Mouse (Mus musculus): ENCODE data around the gene Uvrag. TPM values are rescaled to one million over a fixed set of nuclear protein-coding genes. Genes with fewer than 3 reads are reported as not detected.

Uvrag gene
- total and polyA plus RNA-seq, 3 experiments: 15.0 to 19.5 TPM; not detected in 1

GRCm38 (mm10) chr7:99151342-99151741 lies 10.4 kb upstream of the Uvrag start (continued):
- TF ChIP-seq ZNF384 (IDR thresholded peaks at IDR 0.05; ENCODE audit: low read depth, low read length) (peak; percentile 33; the same call in 1 of the 2 replicates), MAZ (IDR thresholded peaks at IDR 0.05; ENCODE audit: low read depth, low read length) (no peak), ETS1 (IDR thresholded peaks at IDR 0.05; ENCODE audit: low read depth, low read length) (0 out of 2 replicates have a peak, but pooled peaks have one; percentile 5), SMC3 (IDR thresholded peaks at IDR 0.05; ENCODE audit: low read depth, low read length) (peak; percentile 92), EP300 (IDR thresholded peaks at IDR 0.05; ENCODE audit: low read depth in 1 of 2, low read length in 2 of 2) (peak in 1 of 2 experiments; percentile 26; a peak in 1 of 4 replicates), MAFK (IDR thresholded peaks at IDR 0.05; ENCODE audit: borderline replicate concordance, low read depth, low read length) (no peak)

- Histone ChIP-seq H3K9ac (ENCODE audit: control insufficient read depth, low read depth, low read length, poor library complexity, severe bottlenecking) (no peak overlapping the region), H3K27me3 (ENCODE audit: control insufficient read depth in 1 of 2, insufficient read depth in 2 of 2, low read length in 2 of 2) (no peaks in the 10 kb centered on the region), H3K27ac (ENCODE audit: control insufficient read depth, low read depth, low read length) (no peak overlapping the region), H3K9me3 (replicated peaks; ENCODE audit: insufficient read depth, low read length) (no peaks in the 10 kb centered on the region), H3K4me3 (ENCODE audit: control insufficient read depth in 1 of 2, insufficient read depth in 1 of 2, low read depth in 2 of 2, low read length in 2 of 2) (no peak overlapping the region), H3K36me3 (ENCODE audit: control insufficient read depth in 1 of 2, insufficient read depth in 2 of 2, low read length in 2 of 2) (no peaks in the 10 kb centered on the region), H3K4me1 (ENCODE audit: control insufficient read depth in 1 of 2, insufficient read depth in 2 of 2, low read length in 2 of 2) (no peaks in the 10 kb centered on the region), H3K79me2 (ENCODE audit: control insufficient read depth, insufficient read depth, low read length, poor library complexity) (no peaks in the 10 kb centered on the region)
- no peak for DNase-seq (ENCODE audit: low read depth, low spot score)
- TF ChIP-seq ZKSCAN1 (IDR thresholded peaks at IDR 0.05; ENCODE audit: low read depth, low read length) (no peak), HCFC1 (IDR thresholded peaks at IDR 0.05; ENCODE audit: low read depth, low read length) (no peak), MYB (IDR thresholded peaks at IDR 0.05; ENCODE audit: low read depth, low read length) (no peak), MAX (IDR thresholded peaks at IDR 0.05; ENCODE audit: low read length) (no peak), GABPA (IDR thresholded peaks at IDR 0.05; ENCODE audit: low read depth, low read length) (no peak), TAL1 (IDR thresholded peaks at IDR 0.05; ENCODE audit: low read length) (no peak), CTCF (IDR thresholded peaks at IDR 0.05 in 2 of 3, conservative IDR thresholded peaks at IDR 0.05 in 1 of 3; ENCODE audit: control insufficient read depth in 1 of 3, insufficient read depth in 1 of 3, low read depth in 2 of 3, low read length in 3 of 3, poor library complexity in 1 of 3, severe bottlenecking in 1 of 3) (no peak), JUND (IDR thresholded peaks at IDR 0.05; ENCODE audit: low read depth, low read length) (no peak), EP300 (IDR thresholded peaks at IDR 0.05; ENCODE audit: low read depth in 1 of 2, low read length in 2 of 2) (no peak), POLR2AphosphoS5 (IDR thresholded peaks at IDR 0.05; ENCODE audit: borderline replicate concordance, low read depth, low read length) (no peak), UBTF (IDR thresholded peaks at IDR 0.05; ENCODE audit: borderline replicate concordance, insufficient read depth, low read depth, low read length) (no peak), ZNF384 (IDR thresholded peaks at IDR 0.05; ENCODE audit: low read depth, low read length) (no peak), CHD1 (IDR thresholded peaks at IDR 0.05; ENCODE audit: low read depth, low read length) (no peak), E2F4 (IDR thresholded peaks at IDR 0.05; ENCODE audit: borderline replicate concordance, low read depth, low read length) (no peak), NELFE (IDR thresholded peaks at IDR 0.05; ENCODE audit: low read depth, low read length) (no peak)
Measured at GRCm38 (mm10) chr7:99149017-99149416, 8.1 kb upstream of the Uvrag start.

GRCm38 (mm10) chr7:99147494-99147893 lies 6.6 kb upstream of the Uvrag start:
- TF ChIP-seq MYB (IDR thresholded peaks at IDR 0.05; ENCODE audit: low read depth, low read length) (no peak), POLR2AphosphoS2 (IDR thresholded peaks at IDR 0.05; ENCODE audit: low read length) (no peak), NELFE (IDR thresholded peaks at IDR 0.05; ENCODE audit: low read depth, low read length) (no peak), SMC3 (IDR thresholded peaks at IDR 0.05; ENCODE audit: low read depth, low read length) (no peak), ELF1 (IDR thresholded peaks at IDR 0.05; ENCODE audit: low read depth, low read length) (no peak), CHD2 (IDR thresholded peaks at IDR 0.05; ENCODE audit: low read length) (no peak), USF1 (IDR thresholded peaks at IDR 0.05; ENCODE audit: low read depth, low read length) (no peak), EP300 (IDR thresholded peaks at IDR 0.05; ENCODE audit: low read depth in 1 of 2, low read length in 2 of 2) (no peak), UBTF (IDR thresholded peaks at IDR 0.05; ENCODE audit: borderline replicate concordance, insufficient read depth, low read depth, low read length) (no peak), ZC3H11A (IDR thresholded peaks at IDR 0.05; ENCODE audit: low read depth, low read length) (no peak), MAX (IDR thresholded peaks at IDR 0.05; ENCODE audit: low read length) (no peak), MYC (IDR thresholded peaks at IDR 0.05; ENCODE audit: low read depth, low read length) (no peak)
- H3K27ac ChIP-seq (ENCODE audit: control insufficient read depth, low read depth, low read length): no peak overlapping the region
- H3K9ac ChIP-seq (ENCODE audit: control insufficient read depth, low read depth, low read length, poor library complexity, severe bottlenecking): no peak overlapping the region
- H3K79me2 ChIP-seq (ENCODE audit: control insufficient read depth, insufficient read depth, low read length, poor library complexity): no peaks in the 10 kb centered on the region
- H3K36me3 ChIP-seq (ENCODE audit: control insufficient read depth in 1 of 2, insufficient read depth in 2 of 2, low read length in 2 of 2): no peaks in the 10 kb centered on the region
- H3K4me3 ChIP-seq (ENCODE audit: control insufficient read depth in 1 of 2, insufficient read depth in 1 of 2, low read depth in 2 of 2, low read length in 2 of 2): no peak overlapping the region
- no peaks in the 10 kb centered on the region for H3K27me3 ChIP-seq (ENCODE audit: control insufficient read depth in 1 of 2, insufficient read depth in 2 of 2, low read length in 2 of 2)
- H3K4me1 ChIP-seq (ENCODE audit: control insufficient read depth in 1 of 2, insufficient read depth in 2 of 2, low read length in 2 of 2): no peaks in the 10 kb centered on the region
- no peaks in the 10 kb centered on the region for H3K9me3 ChIP-seq (replicated peaks; ENCODE audit: insufficient read depth, low read length)
- DNase-seq (ENCODE audit: low read depth, low spot score): no peak
